Mouse (Mus musculus) gastrocnemius, postnatal 36 days (tissue): ENCODE results near the gene Mapk9. TPM values are rescaled to one million over a fixed set of nuclear protein-coding genes. Genes with fewer than 3 reads are reported as not detected.

Experiments used
- DNase-seq, 2 experiments: peaks; one replicate each; pipeline ENCODE4 v3.0.0; 2022
- intact Hi-C: fragments of 180-260 bp; cut with DNase I; formaldehyde crosslinking; loops from one replicate; pipeline ENCODE4 v1.15.1; 2025
- microRNA-seq, 2 experiments: library from miRNA; unstranded; fragments of <30 nt; microRNA quantifications; one replicate each; pipeline ENCODE4 v1.2.0; 2021
- total RNA-seq, 2 experiments: library from RNA; stranded (reverse); gene quantifications; 2 replicates each; pipeline ENCODE4 v1.2.3; 2021

The Mapk9 gene
- total RNA-seq, 2 experiments from 2014 or later, result 43.5 to 49.9 TPM

GRCm38 (mm10) chr11:49931853-49932252 lies 85.3 kb downstream of the Mapk9 start:
- DNase-seq, result no peak
- intact Hi-C loops, result no loop called here

GRCm38 (mm10) chr11:49933811-49934210 lies 87.3 kb downstream of the Mapk9 start:
- intact Hi-C loops, result no loop called here
- DNase-seq, result no peak

GRCm38 (mm10) chr11:49934322-49934721 lies 87.8 kb downstream of the Mapk9 start:
- DNase-seq, result no peak
- intact Hi-C loops, result no loop called here

Small RNAs within 50 kb of the gene (microRNA-seq; reads per million reads assigned to microRNA genes)
- gene Gm23492, result 0 reads per million in 2 experiments

Other genes with a start within 250 kb of the Mapk9 start
- 1 to 10 TPM; 1.9 to 2.9 TPM for gene Flt4, start 237.5 kb upstream of the Mapk9 start, total RNA-seq
- not detected for gene Scgb3a1, start 183.1 kb upstream of the Mapk9 start, total RNA-seq
- 10 to 100 TPM in 1 of 2 experiments, 1 to 10 TPM in 1; 9.7 to 10.5 TPM for gene Cnot6, start 134.0 kb upstream of the Mapk9 start, total RNA-seq
- gene Gfpt2, start 52.6 kb upstream of the Mapk9 start, total RNA-seq, result 1 to 10 TPM; 5.7 to 6.2 TPM
- gene Rasgef1c, start 55.1 kb downstream of the Mapk9 start, total RNA-seq, result under 1 TPM; 0.26 to 0.44 TPM
- gene Rnf130, start 178.6 kb downstream of the Mapk9 start, total RNA-seq, result 10 to 100 TPM; 37.5 to 44.1 TPM